Mouse (Mus musculus): ENCODE data around the gene Lmna. TPM values are rescaled to one million over a fixed set of nuclear protein-coding genes. Genes with fewer than 3 reads are reported as not detected.

Gene Lmna
- total RNA-seq, 1 experiment, result 121 TPM

GRCm38 (mm10) chr3:88526157-88527131 is 16.7 kb upstream of the Lmna start:
- TF ChIP-seq HCFC1 (IDR thresholded peaks at IDR 0.05; ENCODE audit: borderline replicate concordance, insufficient read depth, low read length), result peak; percentile 57; the same call in 1 of the 2 replicates
- TF ChIP-seq MAFK (IDR thresholded peaks at IDR 0.05; ENCODE audit: insufficient read depth, low read depth, low read length), result no peak
- peak; percentile 51; the same call in 1 of the 2 replicates for TF ChIP-seq ZNF384 (IDR thresholded peaks at IDR 0.05; ENCODE audit: low read depth, low read length)
- peak; percentile 44; the same call in 1 of the 2 replicates for TF ChIP-seq ZC3H11A (IDR thresholded peaks at IDR 0.05; ENCODE audit: borderline replicate concordance, low read depth, low read length)
- TF ChIP-seq CHD2 (IDR thresholded peaks at IDR 0.05; ENCODE audit: low read depth, low read length), result no peak
- Histone ChIP-seq H3K4me3 (ENCODE audit: insufficient read depth in 1 of 2, low read depth in 1 of 2, low read length in 2 of 2, poor library complexity in 1 of 2, severe bottlenecking in 1 of 2) (peak overlapping the region; percentile 15 to 27; a peak in 1 of 4 replicates), H3K4me1 (ENCODE audit: control insufficient read depth in 2 of 2, insufficient read depth in 2 of 2, low read length in 2 of 2, poor library complexity in 1 of 2) (peaks cover 6 to 13% of the 10 kb centered on the region in 2 experiments; a peak in 3 of 4 replicates), H3K27ac (ENCODE audit: insufficient read depth, low read depth, low read length, poor library complexity, severe bottlenecking) (no peak overlapping the region), H3K9me3 (ENCODE audit: control insufficient read depth, insufficient read depth, low read depth, low read length) (no peaks in the 10 kb centered on the region), H3K36me3 (ENCODE audit: control insufficient read depth, insufficient read depth, low read length, poor library complexity, severe bottlenecking) (peaks cover 16% of the 10 kb centered on the region), H3K9ac (ENCODE audit: insufficient read depth, low read depth, low read length, poor library complexity, severe bottlenecking) (peak overlapping the region; percentile 65; the same call in 1 of the 2 replicates)
- in situ Hi-C loops (cut with MboI; ENCODE audit: low sequenced_read_pairs in 2 of 2, unreplicated experiment in 2 of 2), result no loop called here
- peak; percentile 85 for DNase-seq (ENCODE audit: low read depth, low spot score)

- in situ Hi-C loops (cut with MboI; ENCODE audit: low sequenced_read_pairs in 2 of 2, unreplicated experiment in 2 of 2), result no loop called here
- TF ChIP-seq CHD2 (IDR thresholded peaks at IDR 0.05; ENCODE audit: low read depth, low read length) (no peak), HCFC1 (IDR thresholded peaks at IDR 0.05; ENCODE audit: borderline replicate concordance, insufficient read depth, low read length) (no peak), ZNF384 (IDR thresholded peaks at IDR 0.05; ENCODE audit: low read depth, low read length) (no peak), ZC3H11A (IDR thresholded peaks at IDR 0.05; ENCODE audit: borderline replicate concordance, low read depth, low read length) (no peak), MAFK (IDR thresholded peaks at IDR 0.05; ENCODE audit: insufficient read depth, low read depth, low read length) (no peak)
- H3K9ac ChIP-seq (ENCODE audit: insufficient read depth, low read depth, low read length, poor library complexity, severe bottlenecking), result no peak overlapping the region
- H3K36me3 ChIP-seq (ENCODE audit: control insufficient read depth, insufficient read depth, low read length, poor library complexity, severe bottlenecking), result peaks cover 16% of the 10 kb centered on the region
- peaks cover 6 to 13% of the 10 kb centered on the region in 2 experiments; a peak in 2 of 4 replicates for H3K4me1 ChIP-seq (ENCODE audit: control insufficient read depth in 2 of 2, insufficient read depth in 2 of 2, low read length in 2 of 2, poor library complexity in 1 of 2)
- H3K9me3 ChIP-seq (ENCODE audit: control insufficient read depth, insufficient read depth, low read depth, low read length), result no peaks in the 10 kb centered on the region
- no peak for DNase-seq (ENCODE audit: low read depth, low spot score)
- no peak overlapping the region for H3K27ac ChIP-seq (ENCODE audit: insufficient read depth, low read depth, low read length, poor library complexity, severe bottlenecking)
- no peak overlapping the region for H3K4me3 ChIP-seq (ENCODE audit: insufficient read depth in 1 of 2, low read depth in 1 of 2, low read length in 2 of 2, poor library complexity in 1 of 2, severe bottlenecking in 1 of 2)
Observed at GRCm38 (mm10) chr3:88525021-88525420, 15.3 kb upstream of the Lmna start.

GRCm38 (mm10) chr3:88523027-88523426 is 13.3 kb upstream of the Lmna start:
- Histone ChIP-seq H3K4me3 (ENCODE audit: insufficient read depth in 1 of 2, low read depth in 1 of 2, low read length in 2 of 2, poor library complexity in 1 of 2, severe bottlenecking in 1 of 2) (no peak overlapping the region), H3K36me3 (ENCODE audit: control insufficient read depth, insufficient read depth, low read length, poor library complexity, severe bottlenecking) (peaks cover 16% of the 10 kb centered on the region), H3K4me1 (ENCODE audit: control insufficient read depth in 2 of 2, insufficient read depth in 2 of 2, low read length in 2 of 2, poor library complexity in 1 of 2) (peaks cover 0 to 8% of the 10 kb centered on the region in 2 experiments; a peak in 1 of 4 replicates), H3K9ac (ENCODE audit: insufficient read depth, low read depth, low read length, poor library complexity, severe bottlenecking) (no peak overlapping the region), H3K27ac (ENCODE audit: insufficient read depth, low read depth, low read length, poor library complexity, severe bottlenecking) (no peak overlapping the region), H3K9me3 (ENCODE audit: control insufficient read depth, insufficient read depth, low read depth, low read length) (no peaks in the 10 kb centered on the region)
- DNase-seq (ENCODE audit: low read depth, low spot score), result no peak
- in situ Hi-C loops (cut with MboI; ENCODE audit: low sequenced_read_pairs in 2 of 2, unreplicated experiment in 2 of 2), result loop anchor here in 1 of 2 experiments (5.0 kb wide), 1 partner anchor 36 kb away; no protein-coding TSS in a partner anchor
- TF ChIP-seq CHD2 (IDR thresholded peaks at IDR 0.05; ENCODE audit: low read depth, low read length) (no peak), MAFK (IDR thresholded peaks at IDR 0.05; ENCODE audit: insufficient read depth, low read depth, low read length) (no peak), ZC3H11A (IDR thresholded peaks at IDR 0.05; ENCODE audit: borderline replicate concordance, low read depth, low read length) (no peak), ZNF384 (IDR thresholded peaks at IDR 0.05; ENCODE audit: low read depth, low read length) (no peak), HCFC1 (IDR thresholded peaks at IDR 0.05; ENCODE audit: borderline replicate concordance, insufficient read depth, low read length) (no peak)

GRCm38 (mm10) chr3:88521803-88522331 is 12.1 kb upstream of the Lmna start:
- peaks cover 16% of the 10 kb centered on the region for H3K36me3 ChIP-seq (ENCODE audit: control insufficient read depth, insufficient read depth, low read length, poor library complexity, severe bottlenecking)
- no peak for TF ChIP-seq MAFK (IDR thresholded peaks at IDR 0.05; ENCODE audit: insufficient read depth, low read depth, low read length)
- no peak for TF ChIP-seq CHD2 (IDR thresholded peaks at IDR 0.05; ENCODE audit: low read depth, low read length)
- TF ChIP-seq ZC3H11A (IDR thresholded peaks at IDR 0.05; ENCODE audit: borderline replicate concordance, low read depth, low read length), result peak; percentile 96
- no peak for TF ChIP-seq HCFC1 (IDR thresholded peaks at IDR 0.05; ENCODE audit: borderline replicate concordance, insufficient read depth, low read length)
- TF ChIP-seq ZNF384 (IDR thresholded peaks at IDR 0.05; ENCODE audit: low read depth, low read length), result no peak
- no peak for DNase-seq (ENCODE audit: low read depth, low spot score)
- no peak overlapping the region; the same call in 1 of the 2 replicates for H3K9ac ChIP-seq (ENCODE audit: insufficient read depth, low read depth, low read length, poor library complexity, severe bottlenecking)
- no peak overlapping the region for H3K27ac ChIP-seq (ENCODE audit: insufficient read depth, low read depth, low read length, poor library complexity, severe bottlenecking)
- H3K9me3 ChIP-seq (ENCODE audit: control insufficient read depth, insufficient read depth, low read depth, low read length), result no peaks in the 10 kb centered on the region
- in situ Hi-C loops (cut with MboI; ENCODE audit: low sequenced_read_pairs in 2 of 2, unreplicated experiment in 2 of 2), result loop anchor here in 1 of 2 experiments (5.0 kb wide), 1 partner anchor 35 kb away; no protein-coding TSS in a partner anchor
- peaks cover 0 to 3% of the 10 kb centered on the region in 2 experiments; a peak in 1 of 4 replicates for H3K4me1 ChIP-seq (ENCODE audit: control insufficient read depth in 2 of 2, insufficient read depth in 2 of 2, low read length in 2 of 2, poor library complexity in 1 of 2)
- H3K4me3 ChIP-seq (ENCODE audit: insufficient read depth in 1 of 2, low read depth in 1 of 2, low read length in 2 of 2, poor library complexity in 1 of 2, severe bottlenecking in 1 of 2), result no peak overlapping the region
